Mouse (Mus musculus): ENCODE measurements around the gene Sult2b1.

DNA sequence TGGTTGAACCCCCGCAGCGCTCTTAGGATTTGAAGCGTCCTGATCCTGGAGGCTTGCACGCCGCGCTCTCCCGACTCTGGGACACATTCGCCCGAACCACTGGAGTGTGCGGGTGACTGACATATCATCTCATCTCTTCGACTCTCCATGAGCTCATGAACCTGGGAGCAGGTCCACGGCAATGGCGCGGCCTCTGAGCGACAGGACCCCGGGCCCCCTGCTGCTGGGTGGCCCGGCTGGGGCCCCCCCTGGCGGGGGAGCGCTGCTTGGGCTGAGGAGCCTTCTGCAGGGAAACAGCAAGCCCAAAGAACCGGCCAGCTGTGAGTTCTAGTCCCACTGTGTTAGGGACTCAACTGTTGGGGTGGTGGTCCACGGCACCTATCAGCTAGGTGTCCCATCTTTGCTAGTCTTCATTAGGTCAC is 79.0 kb downstream of the Sult2b1 start:
- TF ChIP-seq CTCF (conservative IDR thresholded peaks at IDR 0.05; ENCODE audit: low read length) (no peak), NANOG (IDR thresholded peaks at IDR 0.05; ENCODE audit: borderline replicate concordance, low read length) (no peak), POU5F1 (IDR thresholded peaks at IDR 0.05; ENCODE audit: borderline replicate concordance, low read length) (no peak)

All from E14TG2a.4 (cell line).